Mouse (Mus musculus): ENCODE measurements around the gene Atp6v0b.

- no peak for TF ChIP-seq POLR2A (IDR thresholded peaks at IDR 0.05; ENCODE audit: insufficient read length, low read depth)
- TF ChIP-seq MAX (IDR thresholded peaks at IDR 0.05; ENCODE audit: low read depth), result no peak
Observed at GRCm38 (mm10) chr4:117894601-117895000, 7.5 kb upstream of the Atp6v0b start.
